ENCODE assay signal across 25 mouse cellular contexts in genomic region chr5:124376401-124376800, GRCm38 (mm10). TPM values are rescaled to one million over a fixed set of nuclear protein-coding genes. Genes with fewer than 3 reads are reported as not detected.
DNase-seq lines count a peak whose midpoint lies in the region; ATAC-seq and TF ChIP-seq lines count a peak whose summit lies in the region.
"Had no signal": no experiment of that assay in that cellular context is flagged by ENCODE, and none has a peak within 500 bp of the region (broad histone marks: within the 10 kb centered on the region; RNA-seq: fewer than 3 reads in every experiment).

No protein-coding gene starts in this region.

- H3K36me3 ChIP-seq in heart, embryonic 10.5 days: peaks cover 94% of the 10 kb centered on the region
- peaks cover 6% of the 10 kb centered on the region for H3K36me3 ChIP-seq in heart, adult 2 months (ENCODE audit: control insufficient read depth, insufficient read depth, low read length)
- peaks cover 37% of the 10 kb centered on the region for H3K36me3 ChIP-seq in liver, embryonic 16.5 days (ENCODE audit: control insufficient read depth, insufficient read depth)
- H3K36me3 ChIP-seq in liver, embryonic 11.5 days (ENCODE audit: control insufficient read depth, insufficient read depth, low read length): peaks cover 48% of the 10 kb centered on the region

- no peak overlapping the region for H3K9ac ChIP-seq in heart, adult 2 months (ENCODE audit: low read depth, low read length)
- no peak overlapping the region for H3K9ac ChIP-seq in liver, embryonic 16.5 days (ENCODE audit: low read depth, low read length)
- H3K9ac ChIP-seq in liver, embryonic 11.5 days (ENCODE audit: low read depth, low read length): no peak overlapping the region
- H3K9ac ChIP-seq: embryonic facial prominence, embryonic 12.5 days; embryonic facial prominence, embryonic 15.5 days; forebrain, postnatal 0 days; heart, embryonic 13.5 days; hindbrain, embryonic 14.5 days had no signal

- intact Hi-C loops in heart, adult 2 months (cut with DNase I): no loop called here

- no peaks in the 10 kb centered on the region for H3K4me1 ChIP-seq in heart, embryonic 10.5 days
- no peaks in the 10 kb centered on the region for H3K4me1 ChIP-seq in heart, adult 2 months (ENCODE audit: control insufficient read depth, insufficient read depth, low read length)
- H3K4me1 ChIP-seq in liver, embryonic 16.5 days (ENCODE audit: control insufficient read depth, low read depth, low read length): no peaks in the 10 kb centered on the region
- H3K4me1 ChIP-seq in liver, embryonic 11.5 days (replicated peaks; ENCODE audit: control insufficient read depth, insufficient read depth, low read length): no peaks in the 10 kb centered on the region
- H3K4me1 ChIP-seq: embryonic facial prominence, embryonic 12.5 days; embryonic facial prominence, embryonic 15.5 days; heart, embryonic 13.5 days had no signal

- no peaks in the 10 kb centered on the region for H3K27me3 ChIP-seq in heart, embryonic 10.5 days (ENCODE audit: insufficient read depth, poor library complexity, severe bottlenecking)
- no peaks in the 10 kb centered on the region for H3K27me3 ChIP-seq in heart, adult 2 months (ENCODE audit: control insufficient read depth, insufficient read depth, low read length)
- H3K27me3 ChIP-seq in liver, embryonic 16.5 days (ENCODE audit: control insufficient read depth, insufficient read depth, low read depth, low read length): no peaks in the 10 kb centered on the region
- H3K27me3 ChIP-seq in liver, embryonic 11.5 days (replicated peaks; ENCODE audit: control insufficient read depth, insufficient read depth, low read length): no peaks in the 10 kb centered on the region
- H3K27me3 ChIP-seq: embryonic facial prominence, embryonic 12.5 days; embryonic facial prominence, embryonic 15.5 days; heart, embryonic 13.5 days; Patski had no signal

- DNase-seq in heart, embryonic 10.5 days (ENCODE audit: low spot score): peak; percentile 6
- no peak for DNase-seq in heart, adult 2 months
- no peak for DNase-seq in liver, embryonic 11.5 days (ENCODE audit: low spot score)
- DNase-seq in NIH3T3 (ENCODE audit: low read depth): peak; percentile 45
- DNase-seq: adrenal gland, postnatal 14 days; B cell, adult 2 months; cerebellum, adult 11 months; cerebellum, adult 2 months; cerebellum, adult 9-11 months; cerebellum, postnatal 25 days; forebrain, postnatal 0 days; gastrocnemius, adult 2 months; gastrocnemius, postnatal 14 days; heart, postnatal 14 days; heart, postnatal 4 days had no signal

- TF ChIP-seq CTCF in heart, adult 2 months (IDR thresholded peaks at IDR 0.05): no peak

- H3K27ac ChIP-seq in heart, embryonic 10.5 days: no peak overlapping the region
- no peak overlapping the region for H3K27ac ChIP-seq in heart, adult 2 months
- H3K27ac ChIP-seq in liver, embryonic 16.5 days (ENCODE audit: low read length): no peak overlapping the region
- H3K27ac ChIP-seq in liver, embryonic 11.5 days (ENCODE audit: low read depth, low read length): no peak overlapping the region
- H3K27ac ChIP-seq: embryonic facial prominence, embryonic 12.5 days; embryonic facial prominence, embryonic 15.5 days; gastrocnemius, adult 2 months; heart, embryonic 13.5 days; hindbrain, embryonic 14.5 days; hindbrain, postnatal 0 days had no signal

- no peak overlapping the region for H3K4me2 ChIP-seq in liver, embryonic 16.5 days (ENCODE audit: low read depth, low read length)
- no peak overlapping the region for H3K4me2 ChIP-seq in liver, embryonic 11.5 days
- H3K4me2 ChIP-seq: embryonic facial prominence, embryonic 12.5 days; embryonic facial prominence, embryonic 15.5 days; heart, embryonic 13.5 days; hindbrain, embryonic 14.5 days had no signal

- ATAC-seq in liver, embryonic 16.5 days (ENCODE audit: low read depth): 0 out of 2 replicates have a peak, but pooled peaks have one; percentile 48
- ATAC-seq in liver, embryonic 11.5 days (replicated peaks; ENCODE audit: low FRiP score): no peak
- ATAC-seq in CD4-positive, CD25-positive, alpha-beta regulatory T cell, adult 4 months: no peak
- ATAC-seq: forebrain, embryonic 14.5 days; forebrain, postnatal 0 days; hindbrain, postnatal 0 days; inflammation-experienced regulatory T-cells, adult 6 months; Patski had no signal

- no peak for TF ChIP-seq EP300 in heart, adult 2 months (IDR thresholded peaks at IDR 0.05; ENCODE audit: insufficient read depth, low read depth, low read length)

- no peak for TF ChIP-seq POLR2A in heart, adult 2 months (IDR thresholded peaks at IDR 0.05; ENCODE audit: insufficient read depth, low read depth, low read length)

- H3K79me2 ChIP-seq in heart, adult 2 months (replicated peaks; ENCODE audit: control insufficient read depth, insufficient read depth, low read length): no peaks in the 10 kb centered on the region

- H3K4me3 ChIP-seq in heart, embryonic 10.5 days: no peak overlapping the region
- H3K4me3 ChIP-seq in heart, adult 2 months: no peak overlapping the region
- H3K4me3 ChIP-seq in liver, embryonic 16.5 days (ENCODE audit: low read depth, low read length): no peak overlapping the region
- H3K4me3 ChIP-seq in liver, embryonic 11.5 days (ENCODE audit: low read depth, low read length): no peak overlapping the region
- H3K4me3 ChIP-seq: embryonic facial prominence, embryonic 12.5 days; embryonic facial prominence, embryonic 15.5 days; gastrocnemius, adult 2 months; heart, embryonic 13.5 days had no signal

- WGBS in heart, embryonic 10.5 days: 97% methylated on average over 1 of the region's 1 CpGs
- 92% methylated on average over 1 of the region's 1 CpGs for WGBS in heart, adult 2 months
- WGBS in liver, embryonic 16.5 days (ENCODE audit: insufficient replicate concordance): 87% methylated on average over 1 of the region's 1 CpGs
- WGBS in liver, embryonic 11.5 days: 98% methylated on average over 1 of the region's 1 CpGs

- H3K9me3 ChIP-seq in heart, embryonic 10.5 days: no peaks in the 10 kb centered on the region
- H3K9me3 ChIP-seq in liver, embryonic 16.5 days (replicated peaks; ENCODE audit: control insufficient read depth, low read length): no peaks in the 10 kb centered on the region
- no peaks in the 10 kb centered on the region for H3K9me3 ChIP-seq in liver, embryonic 11.5 days (ENCODE audit: control insufficient read depth, low read length)
- H3K9me3 ChIP-seq: embryonic facial prominence, embryonic 12.5 days; embryonic facial prominence, embryonic 15.5 days; heart, embryonic 13.5 days had no signal

RNA-seq across cellular contexts. Expression of gene Cdk2ap1, which starts 13.5 kb away (rescaled TPM):
- polyA plus RNA-seq in heart, embryonic 10.5 days (2016; fragmentation: Nextera tagmentation; extraction: Ambion mirVana): 34.4 and 43.7 TPM in 2 replicates
- 100 to 1,000 TPM; 143 to 167 TPM for total RNA-seq in heart, adult 2 months (2021)
- 117 and 173 TPM in 2 replicates for polyA plus RNA-seq in heart, adult 2 months (2012; rRNA removed)
- polyA plus RNA-seq in liver, embryonic 16.5 days (2015; fragmentation: Nextera tagmentation; extraction: Ambion mirVana): 6.2 and 6.3 TPM in 2 replicates
- polyA plus RNA-seq in liver, embryonic 11.5 days (2014; fragmentation: Nextera tagmentation; extraction: Ambion mirVana): 97.9 and 124 TPM in 2 replicates
- polyA plus RNA-seq in CD4-positive, CD25-positive, alpha-beta regulatory T cell, adult 4 months (2017; shearing (Covaris generic)): 10 to 100 TPM; 10.1 to 13.1 TPM

RNA-seq across cellular contexts. Expression of gene 2810006K23Rik, which starts 48.5 kb away (rescaled TPM):
- 22.1 and 22.9 TPM in 2 replicates for polyA plus RNA-seq in heart, embryonic 10.5 days (2016; fragmentation: Nextera tagmentation; extraction: Ambion mirVana)
- 10 to 100 TPM; 11.4 to 12.0 TPM for total RNA-seq in heart, adult 2 months (2021)
- polyA plus RNA-seq in heart, adult 2 months (2012; rRNA removed): 6.9 and 11.7 TPM in 2 replicates
- polyA plus RNA-seq in liver, embryonic 16.5 days (2015; fragmentation: Nextera tagmentation; extraction: Ambion mirVana): 5.7 and 5.9 TPM in 2 replicates
- 14.6 and 15.5 TPM in 2 replicates for polyA plus RNA-seq in liver, embryonic 11.5 days (2014; fragmentation: Nextera tagmentation; extraction: Ambion mirVana)
- polyA plus RNA-seq in CD4-positive, CD25-positive, alpha-beta regulatory T cell, adult 4 months (2017; shearing (Covaris generic)): 10 to 100 TPM; 12.0 to 16.5 TPM

RNA-seq across cellular contexts. Expression of gene Mphosph9, which starts 48.6 kb away (rescaled TPM):
- 15.6 and 20.5 TPM in 2 replicates for polyA plus RNA-seq in heart, embryonic 10.5 days (2016; fragmentation: Nextera tagmentation; extraction: Ambion mirVana)
- total RNA-seq in heart, adult 2 months (2021): 1 to 10 TPM; 4.4 to 5.4 TPM
- polyA plus RNA-seq in heart, adult 2 months (2012; rRNA removed): 2.8 and 4.4 TPM in 2 replicates
- polyA plus RNA-seq in liver, embryonic 16.5 days (2015; fragmentation: Nextera tagmentation; extraction: Ambion mirVana): 4.1 and 4.2 TPM in 2 replicates
- polyA plus RNA-seq in liver, embryonic 11.5 days (2014; fragmentation: Nextera tagmentation; extraction: Ambion mirVana): 12.6 and 13.1 TPM in 2 replicates
- polyA plus RNA-seq in CD4-positive, CD25-positive, alpha-beta regulatory T cell, adult 4 months (2017; shearing (Covaris generic)): 10 to 100 TPM; 16.8 to 18.6 TPM

RNA-seq across cellular contexts. Expression of gene Sbno1, which starts 49.4 kb away (rescaled TPM):
- polyA plus RNA-seq in heart, embryonic 10.5 days (2016; fragmentation: Nextera tagmentation; extraction: Ambion mirVana): 74.4 and 80.5 TPM in 2 replicates
- 10 to 100 TPM; 58.8 to 62.9 TPM for total RNA-seq in heart, adult 2 months (2021)
- 11.3 and 18.5 TPM in 2 replicates for polyA plus RNA-seq in heart, adult 2 months (2012; rRNA removed)
- 34.5 and 36.2 TPM in 2 replicates for polyA plus RNA-seq in liver, embryonic 16.5 days (2015; fragmentation: Nextera tagmentation; extraction: Ambion mirVana)
- polyA plus RNA-seq in liver, embryonic 11.5 days (2014; fragmentation: Nextera tagmentation; extraction: Ambion mirVana): 75.2 and 86.4 TPM in 2 replicates
- polyA plus RNA-seq in CD4-positive, CD25-positive, alpha-beta regulatory T cell, adult 4 months (2017; shearing (Covaris generic)): 100 to 1,000 TPM; 163 to 182 TPM

Comparison
In these comparisons a context has a peak if more than half of its experiments do, and no peak if none do; other contexts are left out.
1. DNase-seq: peak in heart, embryonic 10.5 days (single experiment) and NIH3T3 (single experiment); none in heart, adult 2 months (0 of 2) and liver, embryonic 11.5 days (single experiment).